Mouse (Mus musculus) liver, postnatal 0 days (tissue): ENCODE measurements at regions not wholly inside any gene's neighbourhood (a gene's known extent, or its start where the extent isn't known, plus 50 kb on each side); places are given as distances from the start of the nearest gene placed in this dataset.

Experiments used
- ATAC-seq: fragments of 200-750 bp; cut with Nextera tagmentation; 2 replicates; pipeline ENCODE4 v1.8.0; 2017; ENCODE audit warnings: mild to moderate bottlenecking, moderate library complexity
- DNase-seq: peaks from one replicate; pipeline ENCODE4 v3.0.0-alpha.2; 2016
- H3K27ac ChIP-seq: fragments of 300-500 bp; sonication (generic); 2 replicates; pipeline ENCODE4 v1.5.1; 2014; ENCODE audit warnings: antibody characterized with exemption, moderate library complexity, mild to moderate bottlenecking, low read depth
- H3K27me3 ChIP-seq: fragments of 300-500 bp; sonication (generic); 2 replicates; pipeline ENCODE4 v1.6.1; 2014; ENCODE audit warnings: low read length, control low read depth, mixed read lengths; ENCODE audit not compliant: insufficient read depth
- H3K36me3 ChIP-seq: fragments of 300-500 bp; sonication (generic); replicated peaks from 2 replicates; pipeline ENCODE4 v1.6.1; 2014; ENCODE audit warnings: mild to moderate bottlenecking, control low read depth, low read length, moderate library complexity, mixed read lengths; ENCODE audit not compliant: insufficient read depth
- H3K4me1 ChIP-seq: fragments of 300-500 bp; sonication (generic); 2 replicates; pipeline ENCODE4 v1.6.1; 2014; ENCODE audit warnings: antibody characterized with exemption, mild to moderate bottlenecking, control low read depth; ENCODE audit not compliant: insufficient read depth
- H3K4me2 ChIP-seq: fragments of 300-500 bp; sonication (generic); 2 replicates; pipeline ENCODE4 v1.6.1; 2014; ENCODE audit warnings: low read depth, mild to moderate bottlenecking, low read length, moderate library complexity, mixed read lengths
- H3K4me3 ChIP-seq: fragments of 300-500 bp; sonication (generic); 2 replicates; pipeline ENCODE4 v1.5.1; 2014; ENCODE audit warnings: low read depth, low read length
- H3K9ac ChIP-seq: fragments of 300-500 bp; sonication (generic); replicated peaks from 2 replicates; pipeline ENCODE4 v1.6.1; 2014; ENCODE audit warnings: mild to moderate bottlenecking, moderate library complexity
- H3K9me3 ChIP-seq: fragments of 300-500 bp; sonication (generic); 2 replicates; pipeline ENCODE4 v1.6.1; 2016; ENCODE audit warnings: mild to moderate bottlenecking, control low read depth, low read length, mixed read lengths
- CTCF ChIP-seq: sonication (generic); IDR thresholded peaks from 2 replicates; pipeline ENCODE4 v1.5.1; 2016; ENCODE audit warnings: antibody characterized with exemption, low read depth
- EP300 ChIP-seq: IDR thresholded peaks from 2 replicates; pipeline ENCODE4 v1.6.1; 2016; ENCODE audit warnings: antibody characterized with exemption, low read depth, mild to moderate bottlenecking
- WGBS: fragments of 180-500 bp; shearing (Covaris S2); extraction: QIAGEN DNeasy Blood & Tissue Kit; methylation state at CpG from one replicate; pipeline ENCODE4 v1.1.7; 2014; ENCODE audit not compliant: insufficient replicate concordance; 5-methylcytosine and 5-hydroxymethylcytosine counted together

DNA sequence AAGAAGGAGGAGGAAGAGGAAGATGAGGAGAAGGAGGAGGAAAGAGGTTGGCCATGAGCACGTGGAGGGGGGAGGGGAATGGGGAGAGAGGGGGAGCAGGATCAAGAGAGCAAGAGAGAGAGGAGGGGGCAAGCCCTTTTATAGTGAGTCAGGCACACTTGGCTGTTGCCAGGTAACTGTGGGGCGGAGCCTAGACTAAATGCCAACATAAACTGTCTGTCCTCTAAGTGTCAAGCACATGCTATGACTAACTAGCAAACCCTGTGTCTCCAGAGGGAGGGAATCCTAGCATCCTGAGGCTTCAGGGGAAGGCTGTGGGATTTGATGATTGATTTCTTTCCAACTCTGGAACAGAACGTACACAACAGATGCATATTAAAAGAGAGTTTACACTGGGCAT lies 223.2 kb downstream of the Gadd45g start:
- 63% methylated on average over 3 of the region's 3 CpGs for WGBS
- Histone ChIP-seq H3K4me3 (no peak overlapping the region), H3K27me3 (no peaks in the 10 kb centered on the region), H3K27ac (no peak overlapping the region), H3K9me3 (no peaks in the 10 kb centered on the region), H3K4me1 (peaks cover 32% of the 10 kb centered on the region), H3K36me3 (no peaks in the 10 kb centered on the region), H3K4me2 (no peak overlapping the region), H3K9ac (no peak overlapping the region)
- no peak for TF ChIP-seq CTCF
- TF ChIP-seq EP300 = no peak
- ATAC-seq (no peak), DNase-seq (no peak)

DNA sequence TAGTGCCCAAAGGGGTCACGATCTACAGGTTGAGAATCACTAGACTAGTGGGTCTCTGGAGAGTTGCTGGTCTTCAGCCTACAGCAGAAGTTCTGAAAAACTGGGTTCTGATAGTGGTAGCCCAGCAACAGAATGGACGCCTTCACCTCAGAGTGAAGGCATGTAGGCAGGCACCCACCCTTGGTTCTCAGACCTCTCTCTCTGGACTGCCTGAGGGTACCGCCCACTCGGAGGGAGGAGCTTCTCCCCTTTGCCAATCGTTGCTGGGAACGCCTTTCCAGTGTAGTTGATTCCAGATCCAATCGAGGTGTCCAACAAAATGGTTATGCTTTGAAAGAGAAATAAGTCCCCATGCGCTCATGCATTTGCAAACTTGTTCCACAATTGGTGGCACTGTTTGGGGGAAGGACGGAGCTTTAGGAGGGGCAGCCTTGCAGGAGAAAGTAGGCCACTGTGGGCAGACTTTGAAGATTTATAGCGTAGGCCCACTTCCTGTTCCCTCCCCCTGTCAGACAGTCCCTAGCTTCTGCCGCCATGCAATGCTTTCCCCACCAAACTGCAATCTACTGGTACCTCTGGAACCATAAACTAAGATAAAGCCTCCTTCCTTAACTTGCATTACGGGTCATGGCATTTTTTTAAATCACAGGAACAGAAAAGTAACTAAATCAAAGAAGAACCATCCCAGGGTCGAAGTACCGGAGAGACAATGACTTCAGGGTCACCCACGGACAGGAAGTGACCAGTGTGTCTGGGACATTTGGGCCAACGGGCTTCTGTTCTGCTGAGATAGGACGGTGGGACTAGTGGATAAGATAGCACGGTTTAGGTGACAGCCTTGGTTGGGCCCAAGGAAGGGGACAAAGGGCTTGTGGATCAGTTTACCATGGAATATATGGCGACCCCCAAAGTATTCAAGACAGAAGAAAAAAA lies 224.5 kb downstream of the Gadd45g start:
- 0 out of 2 replicates have a peak, but pooled peaks have one; percentile 13 for TF ChIP-seq EP300
- TF ChIP-seq CTCF = no peak
- Histone ChIP-seq H3K4me3 (no peak overlapping the region), H3K36me3 (no peaks in the 10 kb centered on the region), H3K27ac (no peak overlapping the region), H3K27me3 (no peaks in the 10 kb centered on the region), H3K4me2 (no peak overlapping the region), H3K9me3 (no peaks in the 10 kb centered on the region), H3K9ac (no peak overlapping the region), H3K4me1 (peaks cover 32% of the 10 kb centered on the region)
- 37% methylated on average over 19 of the region's 19 CpGs for WGBS
- ATAC-seq (no peak), DNase-seq (no peak)

DNA sequence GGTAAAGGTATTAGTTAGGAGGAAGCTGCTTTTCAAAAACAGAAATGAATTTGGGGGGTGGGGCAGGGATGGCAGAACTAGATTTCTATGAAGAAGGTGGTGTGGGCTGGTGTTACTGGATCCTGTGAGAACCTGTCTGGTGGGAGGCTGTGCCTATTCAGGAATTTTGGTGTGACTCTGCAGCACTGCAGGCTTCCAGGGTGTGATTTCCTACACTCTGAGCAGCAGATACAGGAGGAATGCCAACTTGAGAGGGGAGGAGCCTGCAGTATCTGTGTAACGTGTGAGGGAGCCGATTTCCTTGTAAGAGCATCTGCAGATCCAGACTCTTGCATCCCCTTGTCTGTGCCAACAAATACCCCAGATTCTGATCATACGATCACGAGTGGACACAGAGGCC lies 231.1 kb downstream of the Gadd45g start:
- Histone ChIP-seq H3K27ac (no peak overlapping the region), H3K27me3 (no peaks in the 10 kb centered on the region), H3K4me2 (no peak overlapping the region), H3K4me3 (no peak overlapping the region), H3K9me3 (no peaks in the 10 kb centered on the region), H3K36me3 (no peaks in the 10 kb centered on the region), H3K9ac (no peak overlapping the region), H3K4me1 (peaks cover 9% of the 10 kb centered on the region; the same call in 1 of the 2 replicates)
- WGBS = 51% methylated on average over 4 of the region's 4 CpGs
- no peak for ATAC-seq
- TF ChIP-seq EP300 (no peak), CTCF (no peak)
- no peak for DNase-seq

DNA sequence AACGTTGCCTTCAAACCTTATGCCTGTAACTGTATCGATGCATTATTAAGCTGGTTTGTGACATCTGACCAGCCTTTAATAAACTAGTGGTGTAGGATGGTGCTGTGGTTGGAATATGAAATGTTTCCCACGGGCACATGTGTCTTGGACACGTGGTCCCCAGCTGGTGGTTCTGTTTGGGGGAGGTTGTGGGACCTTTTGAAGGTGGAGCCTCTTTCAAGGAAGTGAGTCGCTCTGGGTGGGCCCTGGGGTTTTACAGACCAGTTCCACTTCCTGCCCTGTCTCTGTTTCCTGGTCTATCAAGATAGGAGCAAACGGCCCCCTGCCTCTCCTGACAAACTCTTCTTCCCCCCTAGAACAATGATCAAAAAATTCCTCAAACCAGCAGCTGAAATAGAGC lies 232.1 kb downstream of the Gadd45g start:
- H3K36me3 ChIP-seq = no peaks in the 10 kb centered on the region
- H3K4me3 ChIP-seq = no peak overlapping the region
- H3K9ac ChIP-seq = no peak overlapping the region
- peaks cover 12% of the 10 kb centered on the region; the same call in 1 of the 2 replicates for H3K4me1 ChIP-seq
- H3K27me3 ChIP-seq = no peaks in the 10 kb centered on the region
- peak; percentile 48 for ATAC-seq
- 0 out of 2 replicates have a peak overlapping the region, but pooled peaks have one; percentile 29 for H3K27ac ChIP-seq
- H3K4me2 ChIP-seq = no peak overlapping the region
- TF ChIP-seq CTCF = no peak
- TF ChIP-seq EP300 = no peak
- no peaks in the 10 kb centered on the region for H3K9me3 ChIP-seq
- DNase-seq = peak; percentile 45
- 38% methylated on average over 6 of the region's 6 CpGs for WGBS

DNA sequence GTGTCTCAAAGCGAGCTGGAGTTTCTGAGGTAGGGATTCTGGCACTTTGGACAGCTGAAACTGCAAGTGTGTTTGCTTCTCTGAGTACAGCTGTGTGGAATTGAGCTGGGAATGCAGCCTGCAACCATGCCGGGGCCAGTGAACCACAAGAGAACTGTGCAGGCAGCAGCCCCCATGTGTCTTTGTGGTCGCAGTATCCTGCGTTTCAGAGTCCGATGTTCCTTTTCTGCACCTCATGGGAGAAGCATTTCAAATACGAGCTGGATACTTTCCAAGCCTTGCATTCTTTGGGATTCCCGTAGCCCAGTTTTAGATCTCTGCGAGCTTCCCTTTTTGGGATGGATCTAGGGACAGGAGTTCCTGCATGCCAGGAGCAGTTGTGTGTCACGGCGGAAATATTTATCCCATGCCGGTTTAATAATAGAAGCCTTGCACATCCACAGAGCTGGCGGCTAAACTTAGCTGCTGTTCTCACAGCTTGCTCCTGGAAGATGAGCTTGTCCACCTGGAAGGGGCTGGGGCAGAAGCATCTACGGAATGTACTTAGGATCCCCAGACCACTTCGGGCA lies 233.3 kb downstream of the Gadd45g start:
- H3K4me1 ChIP-seq = peaks cover 13% of the 10 kb centered on the region; the same call in 1 of the 2 replicates
- H3K4me3 ChIP-seq = no peak overlapping the region
- DNase-seq (no peak), ATAC-seq (no peak)
- 0 out of 2 replicates have a peak overlapping the region, but pooled peaks have one; percentile 29 for H3K27ac ChIP-seq
- H3K9me3 ChIP-seq = no peaks in the 10 kb centered on the region
- no peak overlapping the region for H3K4me2 ChIP-seq
- no peak overlapping the region for H3K9ac ChIP-seq
- no peaks in the 10 kb centered on the region for H3K27me3 ChIP-seq
- H3K36me3 ChIP-seq = no peaks in the 10 kb centered on the region
- WGBS = 35% methylated on average over 14 of the region's 14 CpGs
- TF ChIP-seq EP300 (no peak), CTCF (no peak)
